Mouse (Mus musculus): ENCODE results near the gene Wnt1. TPM values are rescaled to one million over a fixed set of nuclear protein-coding genes. Genes with fewer than 3 reads are reported as not detected.

Wnt1 gene
- total RNA-seq, 1 experiment from 2014 or later, result not detected

GRCm38 (mm10) chr15:98827611-98828011 lies 38.0 kb downstream of the Wnt1 start:
- ATAC-seq (ENCODE audit: extremely low read depth, insufficient number of reproducible peaks, low FRiP score, poor library complexity, severe bottlenecking), result no peak

- peak; percentile 86 for ATAC-seq (ENCODE audit: extremely low read depth, insufficient number of reproducible peaks, low FRiP score, poor library complexity, severe bottlenecking)
These were observed 41.4 kb downstream of the Wnt1 start, which contains the start of gene Prkag1 for GRCm38 (mm10) chr15:98830736-98831683. Gene Prkag1 (minus strand): TSS chr15:98831521.

- peak; percentile 51 for ATAC-seq (ENCODE audit: extremely low read depth, insufficient number of reproducible peaks, low FRiP score, poor library complexity, severe bottlenecking)
These were observed 42.0 kb downstream of the Wnt1 start for GRCm38 (mm10) chr15:98831684-98832035.

- peak; percentile 11; the same call in 1 of the 2 replicates for ATAC-seq (ENCODE audit: extremely low read depth, insufficient number of reproducible peaks, low FRiP score, poor library complexity, severe bottlenecking)
These were observed 42.8 kb downstream of the Wnt1 start for GRCm38 (mm10) chr15:98832161-98833058.

- ATAC-seq (ENCODE audit: extremely low read depth, insufficient number of reproducible peaks, low FRiP score, poor library complexity, severe bottlenecking), result no peak
These were observed 43.6 kb downstream of the Wnt1 start for GRCm38 (mm10) chr15:98833281-98833680.

- ATAC-seq (ENCODE audit: extremely low read depth, insufficient number of reproducible peaks, low FRiP score, poor library complexity, severe bottlenecking), result no peak
These were observed 44.4 kb downstream of the Wnt1 start for GRCm38 (mm10) chr15:98834059-98834458.

GRCm38 (mm10) chr15:98835291-98835690 lies 45.6 kb downstream of the Wnt1 start:
- ATAC-seq (ENCODE audit: extremely low read depth, insufficient number of reproducible peaks, low FRiP score, poor library complexity, severe bottlenecking), result no peak

- no peak for ATAC-seq (ENCODE audit: extremely low read depth, insufficient number of reproducible peaks, low FRiP score, poor library complexity, severe bottlenecking)
These were observed 47.5 kb downstream of the Wnt1 start for GRCm38 (mm10) chr15:98837006-98837742.

GRCm38 (mm10) chr15:98837743-98838103 lies 48.1 kb downstream of the Wnt1 start:
- no peak for ATAC-seq (ENCODE audit: extremely low read depth, insufficient number of reproducible peaks, low FRiP score, poor library complexity, severe bottlenecking)

GRCm38 (mm10) chr15:98839161-98839560 lies 49.5 kb downstream of the Wnt1 start:
- no peak for ATAC-seq (ENCODE audit: extremely low read depth, insufficient number of reproducible peaks, low FRiP score, poor library complexity, severe bottlenecking)

- no peak for ATAC-seq (ENCODE audit: extremely low read depth, insufficient number of reproducible peaks, low FRiP score, poor library complexity, severe bottlenecking)
These were observed 50.3 kb downstream of the Wnt1 start for GRCm38 (mm10) chr15:98839671-98840585.

Other genes with a start within 250 kb of the Wnt1 start
- 105 and 123 TPM in 2 replicates for gene Ccnt1, start 218.9 kb upstream of the Wnt1 start, total RNA-seq (2017)
- 1.6 TPM in 1 of 2 replicates, not detected in the other for gene 4930415O20Rik, start 218.9 kb upstream of the Wnt1 start, total RNA-seq (2017)
- 2.0 and 2.8 TPM in 2 replicates for gene Adcy6, start 179.8 kb upstream of the Wnt1 start, total RNA-seq (2017)
- not detected in 2 replicates for gene Cacnb3, start 159.0 kb upstream of the Wnt1 start, total RNA-seq (2017)
- gene Ddx23, start 127.0 kb upstream of the Wnt1 start, total RNA-seq (2017), result 109 and 114 TPM in 2 replicates
- 13.8 and 16.5 TPM in 2 replicates for gene Rnd1, start 112.4 kb upstream of the Wnt1 start, total RNA-seq (2017)
- not detected in 2 replicates for gene Ccdc65, start 81.7 kb upstream of the Wnt1 start, total RNA-seq (2017)
- gene Fkbp11, start 61.7 kb upstream of the Wnt1 start, total RNA-seq (2017), result 5.6 and 10.9 TPM in 2 replicates
- 53.5 and 60.3 TPM in 2 replicates for gene Arf3, start 26.6 kb upstream of the Wnt1 start, total RNA-seq (2017)
- gene Wnt10b, start 11.7 kb upstream of the Wnt1 start, total RNA-seq (2017), result 0.58 and 0.74 TPM in 2 replicates
- gene Ddn, start 19.6 kb downstream of the Wnt1 start, total RNA-seq (2017), result 0.12 and 0.25 TPM in 2 replicates
- gene Prkag1, start 41.7 kb downstream of the Wnt1 start, total RNA-seq (2017), result 107 and 111 TPM in 2 replicates
- 95.0 and 109 TPM in 2 replicates for gene Kmt2d, start 81.3 kb downstream of the Wnt1 start, total RNA-seq (2017)
- gene Rhebl1, start 104.7 kb downstream of the Wnt1 start, total RNA-seq (2017), result 18.3 and 20.0 TPM in 2 replicates
- 0.70 TPM in 1 of 2 replicates, not detected in the other for gene Dhh, start 108.7 kb downstream of the Wnt1 start, total RNA-seq (2017)
- 144 and 182 TPM in 2 replicates for gene Lmbr1l, start 128.4 kb downstream of the Wnt1 start, total RNA-seq (2017)
- 88.6 and 108 TPM in 2 replicates for gene Tuba1b, start 144.7 kb downstream of the Wnt1 start, total RNA-seq (2017)
- 27.1 and 50.0 TPM in 2 replicates for gene Gm49450, start 163.7 kb downstream of the Wnt1 start, total RNA-seq (2017)
- 92.1 and 114 TPM in 2 replicates for gene Tuba1a, start 163.8 kb downstream of the Wnt1 start, total RNA-seq (2017)
- 42.7 and 43.3 TPM in 2 replicates for gene Tuba1c, start 240.0 kb downstream of the Wnt1 start, total RNA-seq (2017)

Data from neutrophil, adult 5-6 weeks (primary cell).